Mouse (Mus musculus) urinary bladder, postnatal 4 days (tissue): ENCODE measurements around the gene Anxa6.
"Not testable (repeated sequence)": the region's sequence is repeated elsewhere in the genome, so short reads cannot be mapped to it uniquely, and the experiment has no call there.

Experiments used
- DNase-seq, 2 experiments: peaks; one replicate each; pipeline ENCODE4 v3.0.0; 2021 to 2022; ENCODE audit warnings: low spot score in 2 of 2

Anxa6 gene

GRCm38 (mm10) chr11:54961164-54961850 lies 71.9 kb downstream of the Anxa6 start:
- DNase-seq: no peak

GRCm38 (mm10) chr11:54960251-54960650 lies 73.0 kb downstream of the Anxa6 start:
- no peak for DNase-seq

- DNase-seq: no peak
Measured at GRCm38 (mm10) chr11:54958571-54959073, 74.6 kb downstream of the Anxa6 start.

- not testable (repeated sequence) for DNase-seq
Measured at GRCm38 (mm10) chr11:54957708-54958107, 75.5 kb downstream of the Anxa6 start.

GRCm38 (mm10) chr11:54956912-54957311 lies 76.3 kb downstream of the Anxa6 start:
- no peak for DNase-seq

- peak; percentile 97 for DNase-seq
Measured at GRCm38 (mm10) chr11:54955735-54956480, 77.3 kb downstream of the Anxa6 start.

- not testable (repeated sequence) for DNase-seq
Measured at GRCm38 (mm10) chr11:54955400-54955734, 77.9 kb downstream of the Anxa6 start.

- no peak for DNase-seq
Measured at GRCm38 (mm10) chr11:54954716-54955115, 78.5 kb downstream of the Anxa6 start.

- no peak for DNase-seq
Measured at GRCm38 (mm10) chr11:54953993-54954446, 79.2 kb downstream of the Anxa6 start.

GRCm38 (mm10) chr11:54952651-54953050 lies 80.6 kb downstream of the Anxa6 start:
- DNase-seq: no peak

- DNase-seq: no peak
Measured at GRCm38 (mm10) chr11:54950684-54951083, 82.6 kb downstream of the Anxa6 start.

- DNase-seq: no peak
Measured at GRCm38 (mm10) chr11:54949717-54950116, 83.5 kb downstream of the Anxa6 start.

GRCm38 (mm10) chr11:54944702-54945101 lies 88.5 kb downstream of the Anxa6 start:
- DNase-seq: no peak

- DNase-seq: no peak
Measured at GRCm38 (mm10) chr11:54940056-54940455, 93.2 kb downstream of the Anxa6 start.

GRCm38 (mm10) chr11:54939501-54939900 lies 93.7 kb downstream of the Anxa6 start:
- DNase-seq: no peak

- no peak for DNase-seq
Measured at GRCm38 (mm10) chr11:54936771-54937140, 96.5 kb downstream of the Anxa6 start.

GRCm38 (mm10) chr11:54936035-54936770 lies 97.0 kb downstream of the Anxa6 start:
- no peak for DNase-seq

- DNase-seq: no peak
Measured at GRCm38 (mm10) chr11:54934198-54934597, 99.0 kb downstream of the Anxa6 start.

- no peak for DNase-seq
Measured at GRCm38 (mm10) chr11:54932540-54932939, 100.7 kb downstream of the Anxa6 start.

GRCm38 (mm10) chr11:54931405-54932093 lies 101.7 kb downstream of the Anxa6 start:
- no peak for DNase-seq

- no peak for DNase-seq
Measured at GRCm38 (mm10) chr11:54930318-54930979, 102.8 kb downstream of the Anxa6 start.
